Mouse (Mus musculus): ENCODE data around the gene Ankrd22. TPM values are rescaled to one million over a fixed set of nuclear protein-coding genes. Genes with fewer than 3 reads are reported as not detected.
"Not testable (repeated sequence)": the region's sequence is repeated elsewhere in the genome, so short reads cannot be mapped to it uniquely, and the experiment has no call there.

Ankrd22 gene
- total RNA-seq (2021) = not detected
- long read RNA-seq, experiment 1 = 0 reads
- long read RNA-seq, experiment 2 = 0 reads

- DNase-seq = no peak
These were observed at the start of gene Ankrd22 for GRCm38 (mm10) chr19:34165891-34166290. TSS of gene Ankrd22 (minus strand) at chr19:34166053.

DNA sequence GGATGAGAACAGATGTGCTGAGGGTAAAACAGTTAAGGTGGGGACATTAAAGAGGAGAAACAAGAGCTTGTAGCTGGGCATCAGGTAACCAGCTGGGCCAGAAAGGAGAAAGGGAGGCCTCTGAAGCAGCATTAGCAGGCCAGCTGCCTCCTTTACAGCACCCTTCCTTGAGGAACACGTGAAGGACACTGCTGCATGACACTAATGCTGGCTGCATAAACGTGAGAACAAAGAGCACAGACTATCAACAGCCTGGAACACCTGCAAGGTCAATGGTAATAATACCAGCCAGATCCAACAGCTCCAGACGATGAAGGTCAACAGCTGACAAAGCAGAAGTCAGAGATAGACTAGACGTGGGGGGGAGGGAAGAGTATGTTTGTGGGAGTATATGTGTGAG lies 48.3 kb upstream of the Ankrd22 start:
- no peak for DNase-seq

DNA sequence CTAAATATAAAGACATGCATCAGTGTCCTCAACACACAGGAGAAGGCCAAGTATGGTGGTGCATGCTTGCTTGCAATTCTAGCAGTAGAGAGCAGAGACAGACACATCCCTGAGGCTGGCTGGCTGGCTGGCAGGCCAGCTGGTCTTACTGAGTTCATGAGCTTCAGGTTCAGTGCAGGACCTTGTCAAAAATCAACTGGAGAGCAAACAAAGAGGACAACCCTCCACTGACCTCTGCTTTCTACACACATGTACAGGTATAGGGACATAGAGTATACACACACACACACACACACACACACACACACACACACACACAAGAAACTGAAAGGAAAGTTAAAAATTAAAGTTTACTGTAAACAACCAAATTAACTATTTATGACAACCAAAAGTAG lies 47.4 kb upstream of the Ankrd22 start:
- DNase-seq = no peak

DNA sequence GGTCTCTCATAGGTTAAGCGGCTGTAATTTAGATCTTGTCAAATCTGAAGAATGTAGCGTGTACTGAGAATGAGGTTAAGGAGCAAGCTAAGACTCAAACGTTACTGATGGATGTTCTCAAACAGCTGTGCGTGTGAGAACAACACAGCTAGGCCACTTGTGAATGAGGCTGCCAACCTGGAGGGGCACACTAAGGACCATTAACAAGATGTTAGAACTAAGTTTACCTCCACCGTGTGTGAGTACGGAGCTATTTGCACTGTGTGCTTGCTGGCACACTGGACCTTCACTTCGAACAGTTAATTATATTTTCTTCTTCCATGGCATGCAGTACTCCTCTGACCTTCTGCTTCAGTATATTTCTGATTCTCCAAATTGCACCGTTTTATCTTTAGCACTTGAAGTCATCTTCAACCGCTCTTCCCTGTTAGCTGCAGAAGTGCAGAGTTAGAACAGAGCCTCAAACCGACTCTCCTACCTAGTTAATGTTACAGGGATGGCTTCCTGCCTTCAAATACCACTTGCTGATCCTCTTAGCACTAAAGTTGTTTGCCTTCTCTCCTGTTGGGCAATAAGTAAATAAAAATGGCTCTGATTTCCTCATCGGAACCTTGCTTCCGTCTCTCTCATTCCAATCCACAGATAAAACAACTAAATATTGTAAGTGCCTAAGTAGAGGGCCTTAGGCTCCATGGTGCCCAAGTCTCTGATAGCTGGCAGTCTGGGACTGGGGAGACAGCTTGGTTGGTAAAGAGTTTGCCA lies 46.8 kb upstream of the Ankrd22 start:
- DNase-seq = no peak

- DNase-seq = no peak
These were observed 45.0 kb upstream of the Ankrd22 start for GRCm38 (mm10) chr19:34210841-34211240.

- no peak for DNase-seq
These were observed 44.2 kb upstream of the Ankrd22 start for GRCm38 (mm10) chr19:34209930-34210581.

- DNase-seq = no peak
These were observed 43.2 kb upstream of the Ankrd22 start for GRCm38 (mm10) chr19:34209031-34209430.

GRCm38 (mm10) chr19:34206760-34207440 lies 41.0 kb upstream of the Ankrd22 start:
- no peak for DNase-seq

- not testable (repeated sequence) for DNase-seq
These were observed 40.3 kb upstream of the Ankrd22 start for GRCm38 (mm10) chr19:34206128-34206527.

- no peak for DNase-seq
These were observed 36.8 kb upstream of the Ankrd22 start for GRCm38 (mm10) chr19:34202668-34203067.

DNA sequence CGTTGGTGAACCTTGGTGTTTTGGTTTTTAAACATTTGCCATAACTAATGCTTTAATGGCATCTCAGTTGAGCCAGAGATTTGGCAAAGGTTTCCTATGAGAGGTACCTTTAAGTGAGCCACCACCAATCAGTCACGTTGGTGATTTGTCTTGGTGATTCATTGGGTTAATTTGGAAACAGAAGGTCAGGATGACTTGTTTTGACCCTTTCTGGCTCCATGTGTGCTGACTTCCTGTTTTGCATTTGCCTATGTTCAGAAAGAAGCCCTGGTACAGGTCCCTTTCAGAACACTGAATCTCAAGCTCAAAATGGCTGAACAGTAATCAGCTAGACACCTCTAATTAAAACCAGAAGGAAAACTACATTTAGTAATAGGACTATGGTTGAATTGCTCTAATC lies 33.6 kb upstream of the Ankrd22 start:
- no peak for DNase-seq

- no peak for DNase-seq
These were observed 33.0 kb upstream of the Ankrd22 start for GRCm38 (mm10) chr19:34198901-34199300.

DNA sequence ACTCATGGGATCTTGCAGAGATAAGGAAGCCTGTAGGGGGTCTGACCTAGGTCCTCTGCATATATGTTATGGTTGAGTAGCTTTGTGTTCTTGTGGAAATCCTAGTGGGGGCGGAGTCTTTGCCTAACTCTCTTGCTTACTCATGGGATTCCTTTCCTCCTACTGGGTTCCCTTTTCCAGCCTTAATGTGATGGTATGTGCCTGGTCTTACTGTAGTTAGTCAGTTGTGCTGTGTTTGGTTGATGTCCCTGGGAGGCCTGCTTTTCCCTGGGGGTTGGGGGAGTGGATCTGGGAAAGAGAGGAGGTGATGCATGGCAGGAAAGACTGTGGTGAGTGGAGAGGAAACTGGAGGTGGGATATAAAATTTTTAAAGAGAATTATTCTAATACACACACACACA lies 32.2 kb upstream of the Ankrd22 start:
- no peak for DNase-seq

DNA sequence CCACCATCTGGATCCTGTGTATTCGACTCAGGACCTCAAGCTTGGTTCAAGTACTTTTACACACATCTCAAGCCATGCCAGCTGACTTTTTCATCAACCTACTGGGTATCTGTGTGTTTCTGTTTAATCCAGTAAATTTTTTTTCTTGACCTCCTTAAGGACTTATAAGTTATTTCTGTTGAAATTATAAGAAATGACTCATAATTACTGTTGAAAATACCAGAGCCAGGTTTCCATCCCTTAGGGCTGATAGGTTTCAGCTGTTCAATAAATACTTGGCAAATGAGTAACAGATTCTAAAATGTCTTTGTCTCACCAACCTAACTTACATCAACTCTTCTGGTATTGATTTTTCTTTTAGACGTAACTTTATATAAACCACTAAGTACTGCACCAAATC lies 29.2 kb upstream of the Ankrd22 start:
- DNase-seq = no peak

DNA sequence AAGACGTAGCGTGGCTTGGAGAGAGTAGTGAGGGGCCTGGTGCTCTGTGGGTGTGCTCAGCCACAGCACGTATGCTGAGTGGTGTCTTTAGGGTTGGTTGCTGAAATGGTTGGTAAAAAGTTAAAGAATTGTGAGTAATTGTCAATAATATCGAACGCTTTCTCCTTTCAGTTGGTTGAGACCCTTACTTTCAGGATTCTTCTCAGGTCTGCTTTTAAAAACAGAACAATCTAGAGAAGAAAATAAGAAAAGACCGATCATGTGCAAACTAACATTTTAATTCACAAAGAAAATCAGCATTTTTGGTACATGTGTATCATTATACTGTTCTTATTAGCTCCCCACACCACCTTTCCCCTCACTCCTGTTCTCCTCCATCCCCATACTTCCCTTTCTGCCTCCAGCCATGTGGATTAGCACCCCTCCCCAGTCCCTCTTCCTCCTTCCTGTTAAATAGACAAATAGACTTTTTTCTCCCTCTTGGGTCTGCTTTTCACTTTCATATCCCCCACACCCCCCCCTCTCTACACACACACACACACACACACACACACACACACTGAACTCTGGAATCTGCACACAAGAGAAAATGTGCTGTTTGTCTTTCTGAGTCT lies 28.4 kb upstream of the Ankrd22 start:
- DNase-seq = no peak

DNA sequence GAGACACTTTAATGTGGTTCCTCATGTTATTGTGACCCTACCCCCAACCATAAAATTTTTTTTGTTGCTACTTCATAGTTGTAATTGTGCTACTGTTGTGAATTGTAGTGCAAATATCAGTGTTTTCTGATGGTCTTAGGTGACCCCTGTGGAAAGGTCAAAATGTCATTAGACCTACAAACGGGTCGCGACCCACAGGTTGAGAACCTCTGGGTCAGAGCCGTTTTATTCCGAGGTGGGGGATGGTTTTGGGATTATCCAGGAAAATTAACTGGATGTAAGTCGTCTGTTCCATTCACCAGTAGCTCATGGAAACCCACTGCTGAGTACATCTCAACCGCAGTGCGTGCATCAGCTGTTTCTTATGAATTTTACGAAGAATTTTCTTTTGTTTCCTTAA lies 27.8 kb upstream of the Ankrd22 start:
- no peak for DNase-seq

DNA sequence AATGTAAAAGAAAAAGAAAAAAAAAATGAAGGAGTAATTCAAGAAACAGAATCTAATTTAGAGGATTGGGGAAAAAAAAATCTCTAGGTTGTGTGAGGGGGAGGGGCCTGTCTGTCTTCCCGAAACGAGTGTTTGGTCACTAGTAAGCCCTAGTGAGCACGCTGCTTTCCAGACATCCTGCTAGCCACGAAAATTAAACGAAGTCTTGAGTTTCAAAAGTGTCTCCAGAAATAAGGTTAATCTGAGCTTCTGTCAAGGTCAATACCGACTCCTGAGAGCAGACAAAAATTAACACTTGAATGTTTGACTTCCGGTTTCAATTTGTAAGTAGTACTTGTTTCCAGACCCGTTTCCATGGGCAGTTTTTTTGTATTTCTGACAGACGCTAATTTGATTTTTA lies 27.3 kb upstream of the Ankrd22 start:
- DNase-seq = peak; percentile 26

- peak; percentile 69 for DNase-seq
These were observed 26.4 kb upstream of the Ankrd22 start, which contains the start of gene Stambpl1 for GRCm38 (mm10) chr19:34192008-34192963. TSS of gene Stambpl1 (plus strand) at chr19:34192229.

GRCm38 (mm10) chr19:34191645-34192007 lies 25.8 kb upstream of the Ankrd22 start:
- no peak for DNase-seq

- DNase-seq = no peak
These were observed 21.0 kb upstream of the Ankrd22 start for GRCm38 (mm10) chr19:34186845-34187244.

DNA sequence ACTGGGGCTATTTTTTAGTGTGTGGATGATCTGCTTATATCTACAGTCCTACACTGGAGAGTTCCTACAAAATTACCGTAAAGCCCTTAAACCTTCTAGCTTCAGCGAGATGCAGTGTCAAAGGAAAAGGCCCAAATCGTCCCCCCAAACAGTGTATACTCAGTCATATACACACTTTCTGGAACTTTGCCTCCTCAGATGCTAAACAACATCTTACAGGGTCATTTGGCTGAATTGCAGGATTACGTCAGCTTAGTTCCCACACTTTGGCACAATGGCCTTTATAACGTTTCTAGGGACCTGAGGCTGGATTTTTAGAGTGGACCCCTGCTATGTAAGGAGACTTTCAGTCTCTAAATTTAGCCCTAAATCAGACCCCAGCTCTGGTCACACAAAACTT lies 16.6 kb upstream of the Ankrd22 start:
- no peak for DNase-seq

GRCm38 (mm10) chr19:34181234-34181633 lies 15.4 kb upstream of the Ankrd22 start:
- no peak for DNase-seq

Data from gastrocnemius, postnatal 10 days (tissue).